Comparison of ENCODE assay signal across 10 mouse cellular contexts in genomic region chr11:103900803-103901580, GRCm38 (mm10). TPM values are rescaled to one million over a fixed set of nuclear protein-coding genes. Genes with fewer than 3 reads are reported as not detected.
DNase-seq lines count a peak whose midpoint lies in the region; ATAC-seq lines count a peak whose summit lies in the region.
"Had no signal": no experiment of that assay in that cellular context is flagged by ENCODE, and none has a peak within 500 bp of the region (broad histone marks: within the 10 kb centered on the region; RNA-seq: fewer than 3 reads in every experiment).

No protein-coding gene starts in this region.

- peaks cover 22% of the 10 kb centered on the region for H3K36me3 ChIP-seq in midbrain, embryonic 10.5 days
- peaks cover 7% of the 10 kb centered on the region; the same call in 1 of the 2 replicates for H3K36me3 ChIP-seq in midbrain, embryonic 14.5 days (ENCODE audit: control insufficient read depth, insufficient read depth, low read length)
- peaks cover 26% of the 10 kb centered on the region for H3K36me3 ChIP-seq in liver, embryonic 12.5 days
- H3K36me3 ChIP-seq: hindbrain, embryonic 12.5 days had no signal

- H3K4me1 ChIP-seq in midbrain, embryonic 10.5 days, result peaks cover 36% of the 10 kb centered on the region
- 0 out of 2 replicates have a peak, but pooled peaks cover under 1% of the 10 kb centered on the region for H3K4me1 ChIP-seq in midbrain, embryonic 14.5 days (ENCODE audit: control insufficient read depth, insufficient read depth, low read length)
- no peaks in the 10 kb centered on the region for H3K4me1 ChIP-seq in liver, embryonic 12.5 days
- H3K4me1 ChIP-seq: hindbrain, embryonic 12.5 days had no signal

- no peak overlapping the region for H3K9ac ChIP-seq in midbrain, embryonic 14.5 days (replicated peaks; ENCODE audit: low read length)
- no peak overlapping the region for H3K9ac ChIP-seq in liver, embryonic 12.5 days
- H3K9ac ChIP-seq: hindbrain, embryonic 12.5 days had no signal

- DNase-seq in midbrain, embryonic 10.5 days (ENCODE audit: low spot score), result no peak
- DNase-seq in midbrain, embryonic 14.5 days, result no peak
- peak; percentile 70 to 78 for DNase-seq in gastrocnemius, adult 8-10 months (ENCODE audit: low spot score in 2 of 2)
- DNase-seq in heart, postnatal 36 days, result peak; percentile 65 to 69
- DNase-seq in urinary bladder, adult 2 months (ENCODE audit: low spot score), result peak; percentile 33
- no peak for DNase-seq in T-cell, adult 2 months (ENCODE audit: low spot score)
- no peak for DNase-seq in kidney, postnatal 25 days
- DNase-seq: thymus, postnatal 14 days had no signal

- no peaks in the 10 kb centered on the region for H3K9me3 ChIP-seq in midbrain, embryonic 10.5 days (replicated peaks)
- no peaks in the 10 kb centered on the region for H3K9me3 ChIP-seq in midbrain, embryonic 14.5 days (ENCODE audit: control insufficient read depth, low read length)
- no peaks in the 10 kb centered on the region for H3K9me3 ChIP-seq in liver, embryonic 12.5 days (replicated peaks)
- H3K9me3 ChIP-seq: hindbrain, embryonic 12.5 days had no signal

- ATAC-seq in midbrain, embryonic 14.5 days (ENCODE audit: low FRiP score, low TSS enrichment), result no peak
- no peak for ATAC-seq in liver, embryonic 12.5 days

- no peak overlapping the region for H3K4me2 ChIP-seq in midbrain, embryonic 14.5 days (ENCODE audit: low read length)
- no peak overlapping the region for H3K4me2 ChIP-seq in liver, embryonic 12.5 days
- H3K4me2 ChIP-seq: hindbrain, embryonic 12.5 days had no signal

- no peaks in the 10 kb centered on the region for H3K27me3 ChIP-seq in midbrain, embryonic 10.5 days (ENCODE audit: low read depth, poor library complexity, severe bottlenecking)
- no peaks in the 10 kb centered on the region for H3K27me3 ChIP-seq in midbrain, embryonic 14.5 days (ENCODE audit: control insufficient read depth, insufficient read depth, low read length)
- H3K27me3 ChIP-seq in liver, embryonic 12.5 days (replicated peaks), result no peaks in the 10 kb centered on the region
- H3K27me3 ChIP-seq: hindbrain, embryonic 12.5 days had no signal

- WGBS in midbrain, embryonic 10.5 days, result 76% methylated on average over 20 of the region's 20 CpGs
- 42% methylated on average over 20 of the region's 20 CpGs for WGBS in midbrain, embryonic 14.5 days
- 76% methylated on average over 20 of the region's 20 CpGs for WGBS in liver, embryonic 12.5 days (ENCODE audit: insufficient replicate concordance)

- H3K4me3 ChIP-seq in midbrain, embryonic 10.5 days, result no peak overlapping the region
- no peak overlapping the region for H3K4me3 ChIP-seq in midbrain, embryonic 14.5 days (replicated peaks; ENCODE audit: low read depth, low read length)
- no peak overlapping the region for H3K4me3 ChIP-seq in liver, embryonic 12.5 days
- H3K4me3 ChIP-seq: hindbrain, embryonic 12.5 days had no signal

- peak overlapping the region; percentile 33; the same call in 1 of the 2 replicates for H3K27ac ChIP-seq in midbrain, embryonic 10.5 days (replicated peaks)
- no peak overlapping the region for H3K27ac ChIP-seq in midbrain, embryonic 14.5 days (replicated peaks; ENCODE audit: low read depth, low read length)
- no peak overlapping the region for H3K27ac ChIP-seq in liver, embryonic 12.5 days
- H3K27ac ChIP-seq: hindbrain, embryonic 12.5 days had no signal

- intact Hi-C loops in heart, postnatal 36 days (cut with DNase I), result no loop called here

RNA-seq across cellular contexts. Expression of gene Nsf, which starts 52.9 kb away (rescaled TPM):
- 59.6 and 66.2 TPM in 2 replicates for polyA plus RNA-seq in midbrain, embryonic 10.5 days (2016; fragmentation: Nextera tagmentation; extraction: Ambion mirVana)
- polyA plus RNA-seq in midbrain, embryonic 14.5 days (2014; fragmentation: Nextera tagmentation; extraction: Ambion mirVana), result 134 and 143 TPM in 2 replicates
- 10 to 100 TPM; 16.2 to 24.2 (median 18.6) TPM for total RNA-seq in gastrocnemius, adult 8-10 months (2022)
- total RNA-seq in heart, postnatal 36 days (2021), result 10 to 100 TPM; 26.2 to 27.4 TPM
- polyA plus RNA-seq in urinary bladder, adult 2 months (2012; rRNA removed), result 27.8 and 30.2 TPM in 2 replicates
- 39.9 and 40.6 TPM in 2 replicates for polyA plus RNA-seq in liver, embryonic 12.5 days (2016; fragmentation: Nextera tagmentation; extraction: Ambion mirVana)

Comparison
In these comparisons a context has a peak if more than half of its experiments do, and no peak if none do; other contexts are left out.
1. DNase-seq: peak in gastrocnemius, adult 8-10 months (2 of 2), heart, postnatal 36 days (2 of 2) and urinary bladder, adult 2 months (single experiment); none in midbrain, embryonic 10.5 days (single experiment), midbrain, embryonic 14.5 days (single experiment), T-cell, adult 2 months (single experiment) and kidney, postnatal 25 days (0 of 2).